Mouse (Mus musculus) heart, postnatal 0 days (tissue): Measurements from ENCODE around the gene Nkg7. TPM values are rescaled to one million over a fixed set of nuclear protein-coding genes. Genes with fewer than 3 reads are reported as not detected.

Experiments
- ATAC-seq: fragments of 200-750 bp; cut with Nextera tagmentation; 2 replicates; pipeline ENCODE4 v1.8.0; 2017; ENCODE audit warnings: low read depth, moderate number of reproducible peaks, moderate library complexity; ENCODE audit not compliant: insufficient read depth
- DNase-seq: peaks from one replicate; pipeline ENCODE4 v3.0.0-alpha.2; 2016; ENCODE audit warnings: low spot score
- H3K27ac ChIP-seq: fragments of 300-500 bp; sonication (generic); 2 replicates; pipeline ENCODE4 v1.5.1; 2014; ENCODE audit warnings: low read depth, mild to moderate bottlenecking
- H3K27me3 ChIP-seq: fragments of 300-500 bp; sonication (generic); 2 replicates; pipeline ENCODE4 v1.6.1; 2014; ENCODE audit warnings: low read length, mixed read lengths; ENCODE audit not compliant: control insufficient read depth, insufficient read depth
- H3K36me3 ChIP-seq: fragments of 300-500 bp; sonication (generic); replicated peaks from 2 replicates; pipeline ENCODE4 v1.6.1; 2014; ENCODE audit warnings: low read length, mixed read lengths; ENCODE audit not compliant: control insufficient read depth, insufficient read depth
- H3K4me1 ChIP-seq: fragments of 300-500 bp; sonication (generic); 2 replicates; pipeline ENCODE4 v1.6.1; 2014; ENCODE audit warnings: antibody characterized with exemption; ENCODE audit not compliant: control insufficient read depth, insufficient read depth
- H3K4me2 ChIP-seq: fragments of 300-500 bp; sonication (generic); 2 replicates; pipeline ENCODE4 v1.6.1; 2014; ENCODE audit warnings: low read depth, mild to moderate bottlenecking, low read length, moderate library complexity
- H3K4me3 ChIP-seq: fragments of 300-500 bp; sonication (generic); 2 replicates; pipeline ENCODE4 v1.5.1; 2014; ENCODE audit warnings: low read depth, low read length
- H3K9ac ChIP-seq: fragments of 300-500 bp; sonication (generic); replicated peaks from 2 replicates; pipeline ENCODE4 v1.6.1; 2014; ENCODE audit warnings: low read depth, low read length, mixed read lengths
- H3K9me3 ChIP-seq: fragments of 300-500 bp; sonication (generic); replicated peaks from 2 replicates; pipeline ENCODE4 v1.6.1; 2016; ENCODE audit warnings: low read length; ENCODE audit not compliant: control insufficient read depth
- CTCF ChIP-seq: IDR thresholded peaks from 2 replicates; pipeline ENCODE4 v1.5.1; 2016; ENCODE audit warnings: antibody characterized with exemption, control low read depth, low read depth
- EP300 ChIP-seq: IDR thresholded peaks from 2 replicates; pipeline ENCODE4 v1.6.1; 2016; ENCODE audit warnings: antibody characterized with exemption, low read depth
- WGBS: fragments of 180-500 bp; shearing (Covaris S2); extraction: QIAGEN DNeasy Blood & Tissue Kit; methylation state at CpG from one replicate; pipeline ENCODE4 v1.1.7; 2014; 5-methylcytosine and 5-hydroxymethylcytosine counted together
- polyA plus RNA-seq: library from polyadenylated mRNA; unstranded; fragments of >200 nt; fragmentation: Nextera tagmentation; extraction: Ambion mirVana; gene quantifications from 2 replicates; pipeline ENCODE4 v1.2.1, GENCODE M21; 2015
- total RNA-seq: library from RNA; depleted of rRNA; stranded (reverse); fragments of >200 nt; gene quantifications from 2 replicates; pipeline ENCODE4 v1.2.3, GENCODE M21; 2014; ENCODE audit warnings: low replicate concordance

Gene Nkg7
- total and polyA plus RNA-seq, 2 experiments from 2014 or later: 0.18 TPM; not detected in 1

GRCm38 (mm10) chr7:43466099-43466694 is 29.3 kb downstream of the Nkg7 start:
- Histone ChIP-seq H3K9ac (0 out of 2 replicates have a peak overlapping the region, but pooled peaks have one; percentile 16), H3K4me2 (peak overlapping the region; percentile 72), H3K4me1 (peaks cover 5% of the 10 kb centered on the region), H3K36me3 (peaks cover 3% of the 10 kb centered on the region), H3K4me3 (peak overlapping the region; percentile 43), H3K27ac (no peak overlapping the region), H3K27me3 (no peaks in the 10 kb centered on the region), H3K9me3 (no peaks in the 10 kb centered on the region)
- under 1% methylated on average over 32 of the region's 33 CpGs for WGBS
- ATAC-seq (peak; percentile 71), DNase-seq (peak; percentile 90)
- TF ChIP-seq EP300 (no peak), CTCF (peak; percentile 96)

- no peak overlapping the region for H3K9ac ChIP-seq
- H3K27me3 ChIP-seq: peaks cover 13% of the 10 kb centered on the region
- TF ChIP-seq CTCF (peak; percentile 40), EP300 (no peak)
- H3K27ac ChIP-seq: no peak overlapping the region
- H3K4me3 ChIP-seq: no peak overlapping the region
- H3K9me3 ChIP-seq: no peaks in the 10 kb centered on the region
- 43% methylated on average over 8 of the region's 8 CpGs for WGBS
- peaks cover 3% of the 10 kb centered on the region for H3K36me3 ChIP-seq
- no peak for DNase-seq
- H3K4me1 ChIP-seq: no peaks in the 10 kb centered on the region; the same call in 1 of the 2 replicates
- H3K4me2 ChIP-seq: no peak overlapping the region
- no peak for ATAC-seq
Observed at GRCm38 (mm10) chr7:43470373-43470772, 33.5 kb downstream of the Nkg7 start.

GRCm38 (mm10) chr7:43475706-43476105 is 38.8 kb downstream of the Nkg7 start:
- 7% methylated on average over 23 of the region's 23 CpGs for WGBS
- DNase-seq (no peak), ATAC-seq (no peak)
- no peak for TF ChIP-seq EP300
- 0 out of 2 replicates have a peak, but pooled peaks have one; percentile 4 for TF ChIP-seq CTCF
- Histone ChIP-seq H3K4me1 (no peaks in the 10 kb centered on the region), H3K4me2 (no peak overlapping the region), H3K4me3 (no peak overlapping the region), H3K9me3 (no peaks in the 10 kb centered on the region), H3K27ac (no peak overlapping the region), H3K27me3 (peaks cover 49% of the 10 kb centered on the region), H3K9ac (no peak overlapping the region; the same call in 1 of the 2 replicates), H3K36me3 (peaks cover 3% of the 10 kb centered on the region)

- Histone ChIP-seq H3K4me2 (no peak overlapping the region), H3K9me3 (no peaks in the 10 kb centered on the region), H3K9ac (no peak overlapping the region), H3K4me1 (no peaks in the 10 kb centered on the region), H3K27me3 (peaks cover 49% of the 10 kb centered on the region), H3K27ac (no peak overlapping the region), H3K4me3 (no peak overlapping the region), H3K36me3 (no peaks in the 10 kb centered on the region)
- no peak for ATAC-seq
- no peak for TF ChIP-seq CTCF
- no peak for TF ChIP-seq EP300
- no peak for DNase-seq
- 3% methylated on average over 13 of the region's 13 CpGs for WGBS
Observed at GRCm38 (mm10) chr7:43476376-43476775, 39.5 kb downstream of the Nkg7 start.

- H3K4me3 ChIP-seq: no peak overlapping the region
- H3K4me2 ChIP-seq: no peak overlapping the region
- H3K9me3 ChIP-seq: no peaks in the 10 kb centered on the region
- H3K4me1 ChIP-seq: peaks cover 5% of the 10 kb centered on the region; the same call in 1 of the 2 replicates
- TF ChIP-seq CTCF (no peak), EP300 (no peak)
- WGBS: 63% methylated on average over 3 of the region's 3 CpGs
- H3K27me3 ChIP-seq: peaks cover 28% of the 10 kb centered on the region
- no peak overlapping the region for H3K27ac ChIP-seq
- H3K36me3 ChIP-seq: no peaks in the 10 kb centered on the region
- H3K9ac ChIP-seq: no peak overlapping the region
- no peak for ATAC-seq
- no peak for DNase-seq
Observed at GRCm38 (mm10) chr7:43481191-43481590, 44.3 kb downstream of the Nkg7 start.
